Mouse (Mus musculus): Measurements from ENCODE around the gene Bicc1. TPM values are rescaled to one million over a fixed set of nuclear protein-coding genes. Genes with fewer than 3 reads are reported as not detected.

The Bicc1 gene
- polyA plus RNA-seq, 1 experiment: 3.2 TPM

- H3K4me3 ChIP-seq (ENCODE audit: control insufficient read depth, insufficient read depth, low read length): no peak overlapping the region
- no peaks in the 10 kb centered on the region for H3K36me3 ChIP-seq (ENCODE audit: control insufficient read depth, insufficient read depth, low read length)
- H3K27me3 ChIP-seq (ENCODE audit: control insufficient read depth, insufficient read depth, low read length): no peaks in the 10 kb centered on the region
- no peak for DNase-seq
- no peak overlapping the region for H3K27ac ChIP-seq (ENCODE audit: control insufficient read depth, insufficient read depth, low read length)
- whole genome bisulfite sequencing: 89% methylated on average over 2 of the region's 2 CpGs
- no peaks in the 10 kb centered on the region for H3K4me1 ChIP-seq (replicated peaks; ENCODE audit: control insufficient read depth, insufficient read depth, low read length)
- no peak for TF ChIP-seq POLR2A (IDR thresholded peaks at IDR 0.05; ENCODE audit: control insufficient read depth, extremely low read depth, insufficient read depth, low read length, poor library complexity)
- no peak for TF ChIP-seq CTCF (IDR thresholded peaks at IDR 0.05; ENCODE audit: borderline replicate concordance, control insufficient read depth, extremely low read depth, insufficient read depth, low read length, poor library complexity)
Measured at GRCm38 (mm10) chr10:71002871-71003270, 156.6 kb downstream of the Bicc1 start.

GRCm38 (mm10) chr10:71002186-71002585, 157.3 kb downstream of the Bicc1 start:
- Histone ChIP-seq H3K36me3 (ENCODE audit: control insufficient read depth, insufficient read depth, low read length) (no peaks in the 10 kb centered on the region), H3K4me1 (replicated peaks; ENCODE audit: control insufficient read depth, insufficient read depth, low read length) (no peaks in the 10 kb centered on the region), H3K27me3 (ENCODE audit: control insufficient read depth, insufficient read depth, low read length) (no peaks in the 10 kb centered on the region), H3K4me3 (ENCODE audit: control insufficient read depth, insufficient read depth, low read length) (no peak overlapping the region), H3K27ac (ENCODE audit: control insufficient read depth, insufficient read depth, low read length) (no peak overlapping the region)
- WGBS: 96% methylated on average over 4 of the region's 4 CpGs
- DNase-seq: no peak
- TF ChIP-seq POLR2A (IDR thresholded peaks at IDR 0.05; ENCODE audit: control insufficient read depth, extremely low read depth, insufficient read depth, low read length, poor library complexity) (no peak), CTCF (IDR thresholded peaks at IDR 0.05; ENCODE audit: borderline replicate concordance, control insufficient read depth, extremely low read depth, insufficient read depth, low read length, poor library complexity) (no peak)

- H3K4me1 ChIP-seq (replicated peaks; ENCODE audit: control insufficient read depth, insufficient read depth, low read length): no peaks in the 10 kb centered on the region
- TF ChIP-seq POLR2A (IDR thresholded peaks at IDR 0.05; ENCODE audit: control insufficient read depth, extremely low read depth, insufficient read depth, low read length, poor library complexity) (no peak), CTCF (IDR thresholded peaks at IDR 0.05; ENCODE audit: borderline replicate concordance, control insufficient read depth, extremely low read depth, insufficient read depth, low read length, poor library complexity) (no peak)
- DNase-seq: no peak
- no peaks in the 10 kb centered on the region for H3K36me3 ChIP-seq (ENCODE audit: control insufficient read depth, insufficient read depth, low read length)
- 55% methylated on average over 4 of the region's 4 CpGs for WGBS
- H3K4me3 ChIP-seq (ENCODE audit: control insufficient read depth, insufficient read depth, low read length): no peak overlapping the region
- no peaks in the 10 kb centered on the region for H3K27me3 ChIP-seq (ENCODE audit: control insufficient read depth, insufficient read depth, low read length)
- no peak overlapping the region for H3K27ac ChIP-seq (ENCODE audit: control insufficient read depth, insufficient read depth, low read length)
Measured at GRCm38 (mm10) chr10:70998136-70998535, 161.4 kb downstream of the Bicc1 start.

- no peaks in the 10 kb centered on the region for H3K36me3 ChIP-seq (ENCODE audit: control insufficient read depth, insufficient read depth, low read length)
- no peak overlapping the region for H3K4me3 ChIP-seq (ENCODE audit: control insufficient read depth, insufficient read depth, low read length)
- no peaks in the 10 kb centered on the region for H3K4me1 ChIP-seq (replicated peaks; ENCODE audit: control insufficient read depth, insufficient read depth, low read length)
- no peaks in the 10 kb centered on the region for H3K27me3 ChIP-seq (ENCODE audit: control insufficient read depth, insufficient read depth, low read length)
- WGBS: 98% methylated on average over 9 of the region's 9 CpGs
- DNase-seq: no peak
- no peak for TF ChIP-seq CTCF (IDR thresholded peaks at IDR 0.05; ENCODE audit: borderline replicate concordance, control insufficient read depth, extremely low read depth, insufficient read depth, low read length, poor library complexity)
- TF ChIP-seq POLR2A (IDR thresholded peaks at IDR 0.05; ENCODE audit: control insufficient read depth, extremely low read depth, insufficient read depth, low read length, poor library complexity): no peak
- no peak overlapping the region for H3K27ac ChIP-seq (ENCODE audit: control insufficient read depth, insufficient read depth, low read length)
Measured at GRCm38 (mm10) chr10:70996051-70996450, 163.4 kb downstream of the Bicc1 start.

- no peak for DNase-seq
- no peak overlapping the region for H3K27ac ChIP-seq (ENCODE audit: control insufficient read depth, insufficient read depth, low read length)
- WGBS: 99% methylated on average over 2 of the region's 2 CpGs
- H3K27me3 ChIP-seq (ENCODE audit: control insufficient read depth, insufficient read depth, low read length): no peaks in the 10 kb centered on the region
- no peaks in the 10 kb centered on the region for H3K36me3 ChIP-seq (ENCODE audit: control insufficient read depth, insufficient read depth, low read length)
- no peak overlapping the region for H3K4me3 ChIP-seq (ENCODE audit: control insufficient read depth, insufficient read depth, low read length)
- TF ChIP-seq POLR2A (IDR thresholded peaks at IDR 0.05; ENCODE audit: control insufficient read depth, extremely low read depth, insufficient read depth, low read length, poor library complexity): no peak
- no peak for TF ChIP-seq CTCF (IDR thresholded peaks at IDR 0.05; ENCODE audit: borderline replicate concordance, control insufficient read depth, extremely low read depth, insufficient read depth, low read length, poor library complexity)
- H3K4me1 ChIP-seq (replicated peaks; ENCODE audit: control insufficient read depth, insufficient read depth, low read length): no peaks in the 10 kb centered on the region
Measured at GRCm38 (mm10) chr10:70994135-70994497, 165.4 kb downstream of the Bicc1 start.

- Histone ChIP-seq H3K27me3 (ENCODE audit: control insufficient read depth, insufficient read depth, low read length) (no peaks in the 10 kb centered on the region), H3K27ac (ENCODE audit: control insufficient read depth, insufficient read depth, low read length) (no peak overlapping the region), H3K4me1 (replicated peaks; ENCODE audit: control insufficient read depth, insufficient read depth, low read length) (no peaks in the 10 kb centered on the region), H3K36me3 (ENCODE audit: control insufficient read depth, insufficient read depth, low read length) (no peaks in the 10 kb centered on the region), H3K4me3 (ENCODE audit: control insufficient read depth, insufficient read depth, low read length) (no peak overlapping the region)
- TF ChIP-seq CTCF (IDR thresholded peaks at IDR 0.05; ENCODE audit: borderline replicate concordance, control insufficient read depth, extremely low read depth, insufficient read depth, low read length, poor library complexity) (no peak), POLR2A (IDR thresholded peaks at IDR 0.05; ENCODE audit: control insufficient read depth, extremely low read depth, insufficient read depth, low read length, poor library complexity) (no peak)
- 87% methylated on average over 6 of the region's 6 CpGs for WGBS
- DNase-seq: no peak
Measured at GRCm38 (mm10) chr10:70993497-70994134, 165.9 kb downstream of the Bicc1 start.

- Histone ChIP-seq H3K36me3 (ENCODE audit: control insufficient read depth, insufficient read depth, low read length) (no peaks in the 10 kb centered on the region), H3K4me1 (replicated peaks; ENCODE audit: control insufficient read depth, insufficient read depth, low read length) (no peaks in the 10 kb centered on the region), H3K27ac (ENCODE audit: control insufficient read depth, insufficient read depth, low read length) (no peak overlapping the region), H3K4me3 (ENCODE audit: control insufficient read depth, insufficient read depth, low read length) (no peak overlapping the region), H3K27me3 (ENCODE audit: control insufficient read depth, insufficient read depth, low read length) (no peaks in the 10 kb centered on the region)
- no peak for TF ChIP-seq POLR2A (IDR thresholded peaks at IDR 0.05; ENCODE audit: control insufficient read depth, extremely low read depth, insufficient read depth, low read length, poor library complexity)
- no peak for TF ChIP-seq CTCF (IDR thresholded peaks at IDR 0.05; ENCODE audit: borderline replicate concordance, control insufficient read depth, extremely low read depth, insufficient read depth, low read length, poor library complexity)
- 64% methylated on average over 5 of the region's 5 CpGs for WGBS
- DNase-seq: no peak
Measured at GRCm38 (mm10) chr10:70987396-70987795, 172.1 kb downstream of the Bicc1 start.
